Mouse (Mus musculus) heart, postnatal 36 days (tissue): ENCODE measurements around the gene Wdr12. TPM values are rescaled to one million over a fixed set of nuclear protein-coding genes. Genes with fewer than 3 reads are reported as not detected.

ENCODE experiments used
- total RNA-seq, 2 experiments: library from RNA; stranded (reverse); gene quantifications; 2 replicates each; pipeline ENCODE4 v1.2.3; 2021

Wdr12 gene
- total RNA-seq, 2 experiments from 2014 or later, result 10.6 to 12.1 TPM

Other genes with a start within 250 kb of the Wdr12 start
- gene Fam117b, start 185.6 kb downstream of the Wdr12 start, total RNA-seq, result 10 to 100 TPM; 14.3 to 19.3 TPM
- under 1 TPM; 0.46 to 0.56 TPM for gene Ica1l, start 55.5 kb downstream of the Wdr12 start, total RNA-seq
- 1 to 10 TPM; 6.0 to 8.4 TPM for gene Carf, start 398 bp downstream of the Wdr12 start, total RNA-seq
- 10 to 100 TPM; 54.2 to 54.6 TPM for gene Nbeal1, start 82.0 kb upstream of the Wdr12 start, total RNA-seq
- gene Cyp20a1, start 244.7 kb upstream of the Wdr12 start, total RNA-seq, result 1 to 10 TPM; 6.8 to 7.3 TPM